Mouse (Mus musculus) lung, embryonic 16.5 days (tissue): ENCODE measurements around the gene Txndc17. TPM values are rescaled to one million over a fixed set of nuclear protein-coding genes. Genes with fewer than 3 reads are reported as not detected.
"Not testable (repeated sequence)": the region's sequence is repeated elsewhere in the genome, so short reads cannot be mapped to it uniquely, and the experiment has no call there.

Source experiments
- ATAC-seq: fragments of 200-750 bp; cut with Nextera tagmentation; 2 replicates; pipeline ENCODE4 v1.8.0; 2017; ENCODE audit warnings: low read depth, mild to moderate bottlenecking, moderate library complexity
- H3K27ac ChIP-seq: fragments of 300-500 bp; sonication (generic); 2 replicates; pipeline ENCODE4 v1.5.1; 2014; ENCODE audit warnings: mild to moderate bottlenecking, control low read depth, low read length
- H3K27me3 ChIP-seq: fragments of 300-500 bp; sonication (generic); 2 replicates; pipeline ENCODE4 v1.6.1; 2014; ENCODE audit warnings: low read depth, low read length, mixed read lengths; ENCODE audit not compliant: control insufficient read depth, insufficient read depth
- H3K36me3 ChIP-seq: fragments of 300-500 bp; sonication (generic); 2 replicates; pipeline ENCODE4 v1.6.1; 2014; ENCODE audit warnings: low read length; ENCODE audit not compliant: control insufficient read depth, insufficient read depth
- H3K4me1 ChIP-seq: fragments of 300-500 bp; sonication (generic); replicated peaks from 2 replicates; pipeline ENCODE4 v1.6.1; 2014; ENCODE audit warnings: low read length, mixed read lengths; ENCODE audit not compliant: control insufficient read depth, insufficient read depth
- H3K4me2 ChIP-seq: fragments of 300-500 bp; sonication (generic); 2 replicates; pipeline ENCODE4 v1.6.1; 2014; ENCODE audit warnings: low read depth, low read length, control low read depth
- H3K4me3 ChIP-seq: fragments of 300-500 bp; sonication (generic); 2 replicates; pipeline ENCODE4 v1.5.1; 2014; ENCODE audit warnings: mild to moderate bottlenecking, low read length, control low read depth
- H3K9ac ChIP-seq: fragments of 300-500 bp; sonication (generic); 2 replicates; pipeline ENCODE4 v1.6.1; 2014; ENCODE audit warnings: low read length, control low read depth
- H3K9me3 ChIP-seq: fragments of 300-500 bp; sonication (generic); 2 replicates; pipeline ENCODE4 v1.6.1; 2016; ENCODE audit warnings: low read length; ENCODE audit not compliant: control insufficient read depth
- WGBS: fragments of 180-500 bp; shearing (Covaris S2); extraction: QIAGEN DNeasy Blood & Tissue Kit; methylation state at CpG from one replicate; pipeline ENCODE4 v1.1.7; 2014; 5-methylcytosine and 5-hydroxymethylcytosine counted together
- polyA plus RNA-seq: library from polyadenylated mRNA; unstranded; fragments of >200 nt; fragmentation: Nextera tagmentation; extraction: Ambion mirVana; gene quantifications from 2 replicates; pipeline ENCODE4 v1.2.1, GENCODE M21; 2015

The Txndc17 gene
- polyA plus RNA-seq = 178 TPM in 2 replicates

DNA sequence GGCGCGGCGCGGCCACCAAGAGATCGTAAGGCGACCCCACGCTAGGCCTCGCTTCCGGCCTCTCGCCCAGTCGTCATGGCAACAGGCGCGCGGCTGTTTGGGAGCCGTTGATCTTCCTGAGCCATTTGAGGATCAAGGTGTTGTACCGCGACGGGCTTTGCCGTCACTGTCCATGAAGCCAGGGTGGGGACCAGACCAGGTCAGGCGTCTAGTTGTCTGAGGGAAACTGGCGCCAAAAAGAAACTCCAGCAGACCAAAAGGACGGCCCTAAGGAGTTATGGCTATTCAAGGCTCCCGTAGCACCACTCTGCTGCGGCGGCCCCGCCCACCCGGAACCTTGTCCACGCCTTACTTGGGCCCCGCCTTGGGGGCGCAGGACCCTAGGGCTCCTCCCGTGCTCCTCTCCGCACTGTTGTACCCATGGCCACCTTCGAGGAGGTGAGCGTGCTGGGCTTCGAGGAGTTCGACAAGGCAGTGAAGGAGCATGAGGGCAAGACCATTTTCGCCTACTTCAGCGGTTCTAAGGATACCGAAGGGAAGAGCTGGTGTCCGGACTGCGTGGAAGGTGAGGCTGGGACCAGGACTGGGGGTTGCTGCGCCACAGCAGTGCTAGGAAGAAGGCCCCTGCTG, at the start of gene Txndc17, which contains the start of gene 4933427D14Rik:
Txndc17 (plus strand) TSS at position 344 of the 630 bp plus-strand sequence.
4933427D14Rik (minus strand) TSS at position 256 of the 630 bp plus-strand sequence.
- Histone ChIP-seq H3K9me3 (no peaks in the 10 kb centered on the region), H3K27ac (peak within 1 kb of the TSS; percentile 78), H3K4me1 (peaks cover 15% of the 10 kb centered on the region), H3K27me3 (no peaks in the 10 kb centered on the region), H3K9ac (peak within 1 kb of the TSS; percentile 88), H3K36me3 (peaks cover 12% of the 10 kb centered on the region), H3K4me2 (peak within 1 kb of the TSS; percentile 63), H3K4me3 (peak within 1 kb of the TSS; percentile 94)
- ATAC-seq = peak; percentile 98
- WGBS = 0% methylated on average over 42 of the region's 42 CpGs

DNA sequence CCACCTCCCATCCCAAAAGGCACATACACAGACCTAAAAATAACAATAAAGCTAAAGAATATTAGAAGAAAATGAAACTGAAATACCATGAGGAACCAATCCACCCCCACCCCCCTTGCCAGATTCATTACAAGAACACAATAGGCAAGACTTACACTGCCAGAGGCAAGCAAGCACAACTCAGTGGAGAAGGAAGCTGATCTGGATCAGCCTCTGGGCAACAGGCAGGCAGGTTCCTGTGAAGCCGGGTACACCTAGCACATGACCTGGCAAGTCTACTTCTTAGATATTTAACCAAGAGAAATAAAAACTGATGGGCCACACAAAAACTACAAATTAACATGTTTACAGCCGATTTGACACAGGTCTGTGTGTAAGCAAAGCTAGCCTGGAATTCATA, 44.1 kb upstream of the Txndc17 start:
- Histone ChIP-seq H3K27me3 (no peaks in the 10 kb centered on the region), H3K4me2 (no peak overlapping the region), H3K9me3 (no peaks in the 10 kb centered on the region), H3K27ac (no peak overlapping the region), H3K4me1 (no peaks in the 10 kb centered on the region), H3K4me3 (no peak overlapping the region), H3K9ac (no peak overlapping the region), H3K36me3 (peaks cover 24% of the 10 kb centered on the region)
- ATAC-seq = no peak
- 92% methylated on average over 2 of the region's 2 CpGs for WGBS

DNA sequence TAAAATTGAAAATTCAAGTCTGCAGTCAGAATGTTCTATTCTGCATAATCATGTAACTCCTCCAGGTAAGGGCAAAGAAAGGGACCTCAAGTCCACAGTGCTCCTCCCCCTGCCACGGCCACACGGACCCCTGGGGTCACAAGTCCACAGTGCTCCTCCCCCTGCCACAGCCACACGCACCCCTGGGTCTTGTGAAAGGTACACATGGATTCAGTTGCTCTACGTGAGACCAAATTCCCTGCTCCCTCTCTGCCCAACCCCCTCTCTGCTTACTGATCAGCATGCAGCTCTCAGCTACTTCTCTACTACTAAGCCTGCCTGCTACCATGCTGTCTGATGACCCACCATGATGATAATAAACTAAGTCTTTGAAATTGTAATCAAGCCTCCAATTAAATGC, 37.5 kb upstream of the Txndc17 start:
- 62% methylated on average over 4 of the region's 4 CpGs for WGBS
- Histone ChIP-seq H3K36me3 (peaks cover 29% of the 10 kb centered on the region), H3K9ac (no peak overlapping the region), H3K9me3 (no peaks in the 10 kb centered on the region), H3K4me2 (no peak overlapping the region), H3K27ac (no peak overlapping the region), H3K4me1 (no peaks in the 10 kb centered on the region), H3K4me3 (no peak overlapping the region), H3K27me3 (no peaks in the 10 kb centered on the region)
- no peak for ATAC-seq

DNA sequence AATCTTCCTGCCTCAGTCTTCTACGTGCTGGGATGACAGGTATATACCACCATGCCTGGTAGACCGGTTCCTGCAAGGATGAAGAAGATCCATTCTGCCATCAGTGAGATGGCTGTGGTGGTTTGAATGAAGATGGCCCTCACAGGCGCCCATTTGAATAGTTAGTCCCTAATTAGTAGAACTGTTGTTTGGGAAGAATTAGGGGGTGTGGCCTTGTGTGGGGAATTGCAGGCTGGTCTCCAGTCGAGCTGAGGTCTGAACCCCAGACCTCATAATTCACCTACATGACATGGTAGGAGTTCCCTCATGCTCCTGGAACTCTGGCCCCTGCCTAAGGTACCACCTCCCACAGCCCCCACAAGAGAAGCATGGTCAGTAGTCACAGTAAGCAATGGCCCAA, 35.4 kb upstream of the Txndc17 start:
- not testable (repeated sequence) for H3K9ac ChIP-seq, H3K4me2 ChIP-seq, H3K4me3 ChIP-seq, ATAC-seq, H3K4me1 ChIP-seq, H3K27me3 ChIP-seq, H3K9me3 ChIP-seq, H3K27ac ChIP-seq
- H3K36me3 ChIP-seq = peaks cover 23% of the 10 kb centered on the region
- WGBS = 78% methylated on average over 4 of the region's 4 CpGs

DNA sequence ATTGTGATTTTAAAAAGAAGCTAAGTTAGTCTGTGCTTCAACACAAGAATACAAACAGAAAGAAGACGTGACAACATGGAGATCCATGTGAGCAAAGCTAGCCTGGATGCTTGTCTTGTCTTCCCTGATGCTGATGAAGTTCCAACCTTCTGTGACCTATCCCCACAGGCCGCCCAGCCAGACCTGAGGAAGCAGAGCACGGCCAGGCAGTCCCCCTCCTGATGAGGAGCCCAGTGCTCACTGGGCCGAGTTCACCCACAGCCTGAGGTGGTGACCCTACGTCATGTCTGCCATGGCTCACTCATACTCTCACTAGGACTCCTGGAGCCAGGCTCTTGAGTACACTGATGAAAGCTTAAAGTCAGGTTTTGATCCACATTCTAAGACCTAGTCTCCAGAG, 33.8 kb upstream of the Txndc17 start:
- H3K4me1 ChIP-seq = no peaks in the 10 kb centered on the region
- no peaks in the 10 kb centered on the region for H3K27me3 ChIP-seq
- no peak overlapping the region for H3K4me2 ChIP-seq
- H3K9ac ChIP-seq = no peak overlapping the region
- no peak overlapping the region for H3K4me3 ChIP-seq
- WGBS = 75% methylated on average over 5 of the region's 5 CpGs
- no peaks in the 10 kb centered on the region for H3K9me3 ChIP-seq
- no peak overlapping the region for H3K27ac ChIP-seq
- ATAC-seq = no peak
- peaks cover 23% of the 10 kb centered on the region for H3K36me3 ChIP-seq

DNA sequence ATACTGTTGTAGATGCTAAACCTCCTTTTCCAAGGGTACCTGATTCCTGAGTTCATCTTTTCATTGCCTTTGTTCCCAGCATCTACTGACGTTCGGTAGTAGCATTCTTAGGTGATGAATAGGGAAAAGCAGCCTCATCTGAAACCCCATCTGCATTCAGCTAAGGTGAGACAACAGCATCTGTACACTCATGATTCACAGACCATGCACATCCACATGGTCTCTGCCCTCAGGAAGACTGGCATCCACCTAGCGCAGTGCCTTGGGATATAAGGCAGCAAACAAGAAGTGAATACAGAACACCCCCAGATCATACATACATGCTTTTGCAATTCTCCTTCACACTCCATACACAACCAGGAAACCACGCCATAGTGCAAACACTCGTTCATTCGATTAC, 32.6 kb upstream of the Txndc17 start:
- Histone ChIP-seq H3K9me3 (no peaks in the 10 kb centered on the region), H3K27ac (no peak overlapping the region), H3K27me3 (no peaks in the 10 kb centered on the region), H3K4me3 (no peak overlapping the region), H3K4me2 (no peak overlapping the region), H3K36me3 (peaks cover 23% of the 10 kb centered on the region), H3K4me1 (no peaks in the 10 kb centered on the region), H3K9ac (no peak overlapping the region)
- 92% methylated on average over 6 of the region's 6 CpGs for WGBS
- ATAC-seq = no peak

DNA sequence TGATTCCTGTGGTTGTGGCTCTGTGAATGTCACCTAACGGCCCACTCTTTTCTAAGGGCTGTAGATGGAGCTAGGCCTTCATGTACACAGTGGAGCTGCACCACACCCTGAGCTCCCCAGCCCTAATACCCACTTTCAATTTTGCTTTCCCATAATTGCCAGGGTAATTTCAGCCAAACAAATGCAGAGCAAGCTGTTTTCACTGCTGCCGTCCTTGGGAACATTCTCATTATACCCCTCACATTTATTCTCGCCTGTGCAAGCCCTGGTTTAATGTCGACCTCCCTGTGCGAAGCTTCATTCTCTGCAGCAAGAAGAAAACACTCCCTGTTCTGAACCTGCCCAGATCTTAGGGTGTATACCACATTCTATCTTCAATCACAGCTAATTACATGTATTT, 31.4 kb upstream of the Txndc17 start:
- peaks cover 20% of the 10 kb centered on the region for H3K36me3 ChIP-seq

DNA sequence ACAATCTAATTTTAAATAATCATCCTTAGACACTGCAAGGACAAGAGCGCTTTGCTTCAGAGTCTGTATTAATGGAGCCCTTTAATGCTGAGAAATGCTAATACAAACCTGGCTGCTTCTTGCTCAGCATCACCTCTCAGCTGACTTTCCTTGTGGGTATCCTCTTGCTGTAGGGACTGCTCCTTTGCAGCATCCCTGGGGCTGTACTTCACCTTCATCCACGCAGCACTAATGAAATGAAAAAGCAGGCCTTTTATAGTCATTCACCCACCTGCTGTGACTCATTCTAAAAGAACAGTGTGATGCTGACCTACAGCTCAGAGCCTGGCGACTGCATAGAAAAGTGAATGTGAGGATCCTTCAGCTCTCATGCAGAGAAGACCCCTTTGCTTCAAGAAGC, 30.8 kb upstream of the Txndc17 start:
- ATAC-seq = no peak
- Histone ChIP-seq H3K27ac (no peak overlapping the region), H3K4me1 (no peaks in the 10 kb centered on the region), H3K27me3 (no peaks in the 10 kb centered on the region), H3K9ac (no peak overlapping the region), H3K4me3 (no peak overlapping the region), H3K4me2 (no peak overlapping the region), H3K9me3 (no peaks in the 10 kb centered on the region), H3K36me3 (peaks cover 22% of the 10 kb centered on the region)
- 78% methylated on average over 3 of the region's 3 CpGs for WGBS

More for the DNA sequence above, 31.4 kb upstream of the Txndc17 start:
- WGBS = 88% methylated on average over 5 of the region's 5 CpGs
- no peak for ATAC-seq
- Histone ChIP-seq H3K9me3 (no peaks in the 10 kb centered on the region), H3K4me1 (no peaks in the 10 kb centered on the region), H3K4me3 (no peak overlapping the region), H3K27ac (no peak overlapping the region), H3K4me2 (no peak overlapping the region), H3K9ac (no peak overlapping the region), H3K27me3 (no peaks in the 10 kb centered on the region)

DNA sequence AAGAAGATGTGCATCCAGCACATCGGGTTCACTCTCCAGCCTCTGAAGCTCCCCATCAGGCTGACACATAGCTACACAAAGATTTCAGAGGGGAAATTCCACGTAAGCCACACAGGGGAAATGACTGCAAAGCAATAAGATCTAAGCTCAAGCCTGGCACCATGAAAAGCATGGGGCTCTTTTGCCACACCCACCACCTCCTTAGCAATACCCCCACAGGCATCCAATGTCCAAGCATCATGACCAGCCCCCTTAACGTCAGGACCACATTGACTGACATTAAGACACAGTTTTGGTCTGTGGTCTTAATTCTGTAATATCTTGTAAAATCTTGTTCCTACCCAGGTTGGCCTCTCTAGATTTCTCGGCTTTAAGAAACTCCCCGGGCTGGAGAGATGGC, 26.8 kb upstream of the Txndc17 start:
- no peaks in the 10 kb centered on the region for H3K4me1 ChIP-seq
- no peak overlapping the region for H3K9ac ChIP-seq
- no peak overlapping the region for H3K4me2 ChIP-seq
- H3K27me3 ChIP-seq = no peaks in the 10 kb centered on the region
- ATAC-seq = no peak
- H3K36me3 ChIP-seq = peaks cover 10% of the 10 kb centered on the region
- WGBS = 91% methylated on average over 5 of the region's 5 CpGs
- H3K27ac ChIP-seq = no peak overlapping the region
- no peak overlapping the region for H3K4me3 ChIP-seq
- no peaks in the 10 kb centered on the region for H3K9me3 ChIP-seq
